Mouse (Mus musculus) NIH3T3 (cell line): ENCODE results near the gene Abtb1.
A peak's percentile ranks its signal among the peaks of the same experiment; 100 is the strongest.

Experiments used
- DNase-seq: peaks from one replicate; pipeline ENCODE4 v3.0.0-alpha.2; 2012; ENCODE audit warnings: low read depth

Gene Abtb1

DNA sequence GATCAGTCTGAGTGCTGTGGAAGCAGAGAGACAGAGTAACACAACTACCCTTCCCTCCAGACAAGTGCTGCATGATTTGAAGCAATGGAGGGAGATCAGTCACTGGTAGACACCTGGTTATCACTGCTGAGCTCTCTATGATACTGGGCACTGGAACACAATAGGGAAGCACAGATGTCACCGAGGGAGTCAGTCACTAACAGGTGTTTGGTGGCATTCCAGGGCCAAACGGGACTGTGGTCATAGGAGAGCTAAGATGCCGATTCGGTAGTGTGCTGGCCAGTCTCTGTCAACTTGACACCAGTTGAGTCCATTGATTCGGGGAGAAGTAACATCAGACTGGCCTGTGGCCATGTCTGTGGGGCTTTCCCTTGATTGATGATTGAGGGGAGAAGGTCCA is 12.7 kb upstream of the Abtb1 start:
- DNase-seq, result no peak

- no peak for DNase-seq
Measured at GRCm38 (mm10) chr6:88850034-88850433, 8.2 kb upstream of the Abtb1 start.

DNA sequence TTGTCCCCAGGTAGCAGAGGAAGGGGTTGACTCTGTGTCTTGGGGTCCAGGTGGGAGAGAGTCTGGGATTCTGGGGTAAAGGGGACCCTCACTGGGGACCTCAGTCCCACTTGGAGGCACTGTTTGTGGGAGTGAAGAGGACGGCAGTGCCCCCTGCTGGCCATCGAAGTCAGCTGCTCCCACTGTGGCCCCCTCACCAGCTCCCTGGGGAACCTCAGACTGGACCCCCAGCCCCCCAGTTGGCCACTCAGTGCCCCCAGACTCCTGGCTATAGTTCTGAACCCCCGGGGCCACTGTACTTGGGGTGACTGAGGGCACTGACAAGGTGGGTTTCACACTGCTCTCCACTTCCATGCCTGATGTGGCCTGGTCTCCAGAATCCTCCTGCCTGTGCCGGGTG is 7.5 kb upstream of the Abtb1 start:
- peak; percentile 39 for DNase-seq

DNA sequence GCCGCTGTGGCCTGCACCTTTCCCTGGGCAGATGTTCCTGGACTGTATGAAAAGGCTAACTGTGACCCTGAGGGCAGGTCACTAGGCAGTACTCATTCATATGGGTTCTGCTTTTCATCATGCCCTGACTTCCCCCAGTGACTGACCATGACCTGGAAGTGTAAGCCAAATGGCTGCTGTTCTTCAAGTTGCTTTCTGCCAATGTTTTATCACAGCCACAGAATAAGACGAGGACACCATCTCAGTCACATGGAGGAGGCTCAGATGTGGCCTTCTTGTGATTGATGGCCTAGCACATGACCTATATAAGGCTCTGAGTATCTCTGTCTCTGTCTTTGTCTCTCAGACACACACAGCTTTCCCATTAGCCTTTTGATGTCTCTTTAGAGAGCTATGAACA is 5.8 kb upstream of the Abtb1 start:
- DNase-seq, result no peak

- no peak for DNase-seq
Measured at GRCm38 (mm10) chr6:88844901-88845565, 3.2 kb upstream of the Abtb1 start.

GRCm38 (mm10) chr6:88843781-88844725 is 2.3 kb upstream of the Abtb1 start:
- no peak for DNase-seq

DNA sequence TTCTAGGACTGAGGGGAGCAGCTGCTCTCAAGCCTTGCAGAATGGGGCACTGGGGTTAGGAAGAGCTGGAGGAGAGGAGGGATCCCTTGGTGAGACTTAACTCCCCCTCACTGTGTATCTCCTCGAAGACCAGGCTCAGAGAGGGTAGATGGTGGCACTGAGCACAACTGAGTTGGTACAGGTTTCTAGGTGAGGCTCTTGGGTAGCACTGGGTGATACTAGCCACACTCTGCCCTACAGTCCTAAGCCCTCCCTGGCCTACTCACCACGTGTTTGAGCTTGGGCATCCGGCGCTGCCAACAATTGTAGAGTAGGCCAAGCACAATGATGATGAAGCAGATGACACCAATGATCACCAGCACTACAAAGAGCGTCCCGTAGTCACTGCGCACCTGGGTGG is 1.5 kb upstream of the Abtb1 start:
- no peak for DNase-seq

GRCm38 (mm10) chr6:88842731-88843151 is 957 bp upstream of the Abtb1 start:
- peak; percentile 47 for DNase-seq

DNA sequence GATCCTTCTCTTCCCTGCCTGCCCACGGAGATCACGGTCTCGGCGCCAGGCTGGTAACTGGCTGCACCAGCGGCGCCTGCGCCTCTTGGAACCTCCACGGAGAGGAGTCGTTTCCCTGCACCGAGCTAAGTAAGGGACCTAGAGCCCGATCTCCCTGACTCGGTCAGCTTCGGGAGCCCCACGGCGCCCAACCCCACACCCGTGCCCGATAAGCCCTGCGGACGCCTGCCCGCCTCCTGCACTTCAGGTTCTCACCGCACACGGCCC is 337 bp downstream of the Abtb1 start:
- no peak for DNase-seq

DNA sequence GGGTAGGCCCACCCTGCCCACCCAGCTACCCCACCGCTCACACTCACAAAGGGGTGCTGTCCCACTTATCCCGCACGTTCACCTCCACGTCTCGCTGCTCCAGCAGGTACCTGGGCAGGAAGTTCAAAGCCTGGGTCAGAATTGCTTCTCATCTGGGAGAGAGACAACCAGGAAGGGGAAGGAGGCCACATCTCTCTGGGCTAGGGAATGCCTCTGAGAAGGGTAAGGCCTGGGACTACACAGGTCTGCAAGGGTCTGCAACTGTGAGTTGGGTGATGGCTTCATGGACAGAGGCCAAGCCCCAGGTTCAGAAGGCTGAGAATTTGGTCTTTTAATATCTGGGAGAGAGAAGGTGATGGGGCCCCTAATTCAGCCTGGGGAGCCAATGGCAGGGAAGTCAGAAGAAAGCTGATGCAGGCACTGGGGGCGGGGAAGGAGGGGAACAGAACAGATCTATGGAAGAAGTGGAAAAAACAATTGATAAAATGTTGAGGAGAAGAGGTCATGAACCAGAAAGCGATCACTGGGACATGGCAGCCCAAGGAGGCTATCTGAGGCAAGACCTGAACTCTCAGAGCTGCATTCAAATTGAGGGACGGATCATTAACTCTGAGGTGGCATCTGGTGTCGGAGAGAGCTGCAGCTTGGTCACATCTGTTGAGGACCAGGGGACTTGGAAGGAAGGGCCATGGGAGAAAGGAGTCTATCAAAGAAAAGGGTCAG is 832 bp downstream of the Abtb1 start:
- no peak for DNase-seq

DNA sequence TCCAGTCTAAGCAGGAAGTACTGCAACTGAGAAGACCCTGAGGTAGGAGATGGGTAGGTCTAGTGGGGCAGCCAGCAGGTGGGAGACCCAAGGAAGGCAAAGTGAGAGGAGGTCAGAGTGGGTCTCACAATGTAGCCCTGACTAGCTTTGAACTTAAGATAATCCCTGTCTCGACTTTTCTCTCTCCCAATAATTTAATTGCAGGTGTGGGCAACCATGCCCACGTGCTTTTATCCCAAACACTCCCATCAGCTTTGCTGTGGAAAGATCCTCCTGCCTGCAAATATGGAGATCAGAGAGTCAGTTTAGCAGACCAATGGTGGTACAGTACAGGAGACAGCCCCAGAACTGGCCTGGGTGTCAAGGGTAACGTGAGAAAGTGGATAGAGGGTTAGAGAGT is 1.6 kb downstream of the Abtb1 start:
- DNase-seq, result no peak

- no peak for DNase-seq
Measured at GRCm38 (mm10) chr6:88839135-88839970, 2.4 kb downstream of the Abtb1 start.

DNA sequence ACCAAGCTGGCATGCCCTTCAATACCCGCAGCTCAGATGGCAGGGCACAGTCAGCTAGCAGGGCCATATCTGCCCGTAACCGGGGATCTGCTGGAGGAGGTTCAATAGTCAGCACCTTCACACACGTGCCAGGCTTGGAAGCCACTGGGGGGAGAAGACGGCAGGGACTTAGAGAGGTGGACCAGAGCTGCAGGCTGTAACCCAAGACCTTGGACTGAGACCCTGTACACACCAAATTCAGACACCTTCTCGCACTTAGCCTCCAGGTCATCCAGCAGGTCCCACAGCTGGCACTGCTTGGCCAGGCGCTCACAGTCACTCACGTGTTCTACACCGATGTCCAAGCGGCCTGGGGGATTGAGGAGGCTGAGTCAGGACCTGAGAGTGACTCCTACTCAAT is 3.2 kb downstream of the Abtb1 start:
- no peak for DNase-seq

- DNase-seq, result no peak
Measured at GRCm38 (mm10) chr6:88837999-88838398, 3.8 kb downstream of the Abtb1 start.

- DNase-seq, result no peak
Measured at GRCm38 (mm10) chr6:88836178-88836819, 5.5 kb downstream of the Abtb1 start.

GRCm38 (mm10) chr6:88835047-88835446 is 6.7 kb downstream of the Abtb1 start:
- DNase-seq, result no peak

DNA sequence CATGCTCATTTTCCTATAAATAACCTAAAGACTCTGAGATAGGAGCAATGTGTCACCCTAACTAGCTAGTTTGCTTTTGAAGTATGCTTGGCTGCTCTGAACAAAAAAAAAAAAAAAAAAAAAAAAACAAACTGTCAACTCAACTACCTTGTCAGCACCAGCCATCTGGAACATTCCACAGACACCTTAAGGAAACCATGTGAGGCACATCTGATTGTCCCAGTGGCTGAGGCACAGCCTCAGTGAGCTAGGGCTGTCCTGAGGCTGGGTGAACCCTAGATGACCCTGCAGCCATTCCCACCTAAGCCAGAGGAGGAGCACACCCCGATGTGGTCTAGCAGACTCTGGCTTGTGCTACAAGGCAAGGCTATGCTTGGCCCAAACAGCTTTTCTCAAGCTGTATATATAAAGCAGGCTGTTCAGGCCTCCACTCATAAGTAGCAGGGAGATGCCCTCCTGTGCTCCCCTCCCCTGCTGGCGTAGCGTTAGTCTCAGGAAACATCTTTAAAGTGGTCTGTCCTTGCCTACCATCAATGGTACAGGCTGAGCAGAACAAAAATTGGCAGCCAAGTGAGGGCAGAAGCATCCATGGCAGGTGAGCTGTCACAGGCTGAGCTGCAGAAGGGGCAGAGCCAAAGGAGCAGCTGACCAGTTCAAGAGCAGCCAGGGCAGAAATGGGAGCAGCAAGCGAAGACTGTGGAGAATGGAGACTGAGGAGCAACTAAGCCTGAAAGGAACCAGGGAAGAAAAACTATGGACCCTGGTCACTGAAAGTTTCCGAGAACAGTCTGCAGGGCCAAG is 8.2 kb downstream of the Abtb1 start:
- DNase-seq, result no peak

GRCm38 (mm10) chr6:88832663-88833062 is 9.1 kb downstream of the Abtb1 start:
- DNase-seq, result no peak

- peak; percentile 78 for DNase-seq
Measured at GRCm38 (mm10) chr6:88831456-88831855, 10.3 kb downstream of the Abtb1 start.

- DNase-seq, result no peak
Measured at GRCm38 (mm10) chr6:88830112-88830702, 11.6 kb downstream of the Abtb1 start.
